Mouse (Mus musculus) adipocyte (in vitro differentiated cells): ENCODE data around the gene Olfr315.
"Not testable (repeated sequence)": the region's sequence is repeated elsewhere in the genome, so short reads cannot be mapped to it uniquely, and the experiment has no call there.

ENCODE experiments used
- DNase-seq: peaks from one replicate; pipeline ENCODE4 v3.0.0-alpha.2; 2016; ENCODE audit warnings: low spot score

The Olfr315 gene

DNA sequence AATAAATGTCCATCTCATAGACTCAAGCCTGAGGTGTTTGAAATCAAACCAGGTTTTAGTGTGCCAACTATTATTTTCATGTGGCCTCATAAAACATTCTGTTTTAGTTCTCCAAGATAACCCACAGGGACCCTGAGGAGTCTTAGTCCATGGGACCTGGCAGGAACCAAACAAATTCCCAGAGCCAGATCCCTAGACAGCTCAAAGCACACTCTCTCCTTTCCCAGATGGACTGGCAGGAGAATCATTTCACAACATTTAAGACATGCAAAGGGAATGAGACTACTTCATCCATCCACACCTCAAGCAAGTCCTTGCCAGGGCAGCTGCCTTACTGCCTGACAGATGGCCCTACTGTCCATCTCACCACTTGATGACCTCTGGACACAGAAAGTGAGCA is 55.9 kb downstream of the Olfr315 start, which contains the start of gene Olfr312:
Gene Olfr312 (plus strand): TSS at position 301 of the 400 bp plus-strand sequence.
- not testable (repeated sequence) for DNase-seq

GRCm38 (mm10) chr11:58829764-58830163 is 56.8 kb downstream of the Olfr315 start:
- no peak for DNase-seq
